12 mouse cellular contexts compared by ENCODE assay signal in genomic region chr4:55928670-55929069, GRCm38 (mm10).
DNase-seq lines count a peak whose midpoint lies in the region; ATAC-seq and TF ChIP-seq lines count a peak whose summit lies in the region.
"Had no signal": no experiment of that assay in that cellular context is flagged by ENCODE, and none has a peak within 500 bp of the region (broad histone marks: within the 10 kb centered on the region; RNA-seq: fewer than 3 reads in every experiment).

No protein-coding gene starts in this region.

- no peak for TF ChIP-seq CTCF in layer of hippocampus, adult 2 months (conservative IDR thresholded peaks at IDR 0.05)
- no peak for TF ChIP-seq CTCF in intestine, postnatal 0 days (IDR thresholded peaks at IDR 0.05; ENCODE audit: low read depth)
- TF ChIP-seq CTCF in lung, adult 2 months (IDR thresholded peaks at IDR 0.05; ENCODE audit: insufficient read depth, low read length), result no peak

- H3K36me3 ChIP-seq in forebrain, embryonic 16.5 days (ENCODE audit: control insufficient read depth, insufficient read depth), result no peaks in the 10 kb centered on the region
- no peaks in the 10 kb centered on the region for H3K36me3 ChIP-seq in limb, embryonic 13.5 days
- no peaks in the 10 kb centered on the region for H3K36me3 ChIP-seq in intestine, postnatal 0 days (ENCODE audit: control insufficient read depth, insufficient read depth)
- H3K36me3 ChIP-seq: liver, embryonic 15.5 days had no signal

- peak overlapping the region; percentile 46 for H3K4me2 ChIP-seq in forebrain, embryonic 16.5 days (ENCODE audit: low read length)
- no peak overlapping the region for H3K4me2 ChIP-seq in limb, embryonic 13.5 days (replicated peaks)
- no peak overlapping the region for H3K4me2 ChIP-seq in intestine, postnatal 0 days (replicated peaks; ENCODE audit: low read depth)
- H3K4me2 ChIP-seq: liver, embryonic 15.5 days had no signal

- H3K27me3 ChIP-seq in forebrain, embryonic 16.5 days (replicated peaks; ENCODE audit: control insufficient read depth, insufficient read depth, low read length), result no peaks in the 10 kb centered on the region
- H3K27me3 ChIP-seq in limb, embryonic 13.5 days, result no peaks in the 10 kb centered on the region
- H3K27me3 ChIP-seq in intestine, postnatal 0 days (replicated peaks; ENCODE audit: control insufficient read depth, insufficient read depth, low read length), result no peaks in the 10 kb centered on the region
- H3K27me3 ChIP-seq: CH12.LX; liver, embryonic 15.5 days had no signal

- DNase-seq in layer of hippocampus, adult 2 months (ENCODE audit: low spot score in 2 of 2), result no peak
- no peak for DNase-seq in layer of hippocampus, postnatal 36 days
- peak; percentile 6 to 11 for DNase-seq in right cerebral cortex, postnatal 36 days (ENCODE audit: low spot score in 2 of 2)
- no peak for DNase-seq in lung, adult 2 months
- DNase-seq: adrenal gland, postnatal 10 days; heart, postnatal 14 days had no signal

- H3K4me3 ChIP-seq in layer of hippocampus, adult 2 months, result peak overlapping the region; percentile 12
- peak overlapping the region; percentile 22 for H3K4me3 ChIP-seq in forebrain, embryonic 16.5 days (replicated peaks; ENCODE audit: low read length)
- no peak overlapping the region for H3K4me3 ChIP-seq in limb, embryonic 13.5 days
- H3K4me3 ChIP-seq in intestine, postnatal 0 days (ENCODE audit: low read depth, low read length), result no peak overlapping the region
- H3K4me3 ChIP-seq in lung, adult 2 months (replicated peaks; ENCODE audit: extremely low read depth, low read depth, low read length), result no peak overlapping the region
- H3K4me3 ChIP-seq: liver, embryonic 15.5 days had no signal

- no peaks in the 10 kb centered on the region for H3K9me3 ChIP-seq in forebrain, embryonic 16.5 days (ENCODE audit: control insufficient read depth, low read length)
- H3K9me3 ChIP-seq in limb, embryonic 13.5 days, result no peaks in the 10 kb centered on the region
- H3K9me3 ChIP-seq in intestine, postnatal 0 days (ENCODE audit: control insufficient read depth), result no peaks in the 10 kb centered on the region
- H3K9me3 ChIP-seq: liver, embryonic 15.5 days had no signal

- peak; percentile 41 for ATAC-seq in forebrain, embryonic 16.5 days
- ATAC-seq in limb, embryonic 13.5 days (ENCODE audit: low FRiP score, low read depth), result 0 out of 2 replicates have a peak, but pooled peaks have one; percentile 51
- ATAC-seq in CD4-positive, CD25-positive, alpha-beta regulatory T cell, adult 4 months, result no peak
- ATAC-seq in intestine, postnatal 0 days, result no peak

- peaks cover 13% of the 10 kb centered on the region for H3K4me1 ChIP-seq in forebrain, embryonic 16.5 days (replicated peaks; ENCODE audit: control insufficient read depth, insufficient read depth, low read length)
- H3K4me1 ChIP-seq in limb, embryonic 13.5 days, result peaks cover 15% of the 10 kb centered on the region
- H3K4me1 ChIP-seq in intestine, postnatal 0 days (replicated peaks; ENCODE audit: control insufficient read depth, insufficient read depth, low read length), result no peaks in the 10 kb centered on the region
- H3K4me1 ChIP-seq in lung, adult 2 months (ENCODE audit: control insufficient read depth, insufficient read depth, low read length), result no peaks in the 10 kb centered on the region
- H3K4me1 ChIP-seq: liver, embryonic 15.5 days had no signal

- WGBS in forebrain, embryonic 16.5 days, result 15% methylated on average over 11 of the region's 11 CpGs
- WGBS in limb, embryonic 13.5 days, result 65% methylated on average over 11 of the region's 11 CpGs
- WGBS in intestine, postnatal 0 days, result 81% methylated on average over 11 of the region's 11 CpGs
- WGBS in lung, adult 2 months, result 86% methylated on average over 11 of the region's 11 CpGs

- no peak for TF ChIP-seq POLR2A in lung, adult 2 months (IDR thresholded peaks at IDR 0.05; ENCODE audit: borderline replicate concordance, extremely low read depth, low read depth, low read length)

- H3K27ac ChIP-seq in layer of hippocampus, adult 2 months, result no peak overlapping the region
- H3K27ac ChIP-seq in forebrain, embryonic 16.5 days (ENCODE audit: low read length), result peak overlapping the region; percentile 51; the same call in 1 of the 2 replicates
- peak overlapping the region; percentile 49; the same call in 1 of the 2 replicates for H3K27ac ChIP-seq in limb, embryonic 13.5 days
- no peak overlapping the region for H3K27ac ChIP-seq in intestine, postnatal 0 days (ENCODE audit: low read depth, low read length)
- H3K27ac ChIP-seq: liver, embryonic 15.5 days had no signal

- peak overlapping the region; percentile 36; the same call in 1 of the 2 replicates for H3K9ac ChIP-seq in forebrain, embryonic 16.5 days (replicated peaks; ENCODE audit: low read depth, low read length)
- H3K9ac ChIP-seq in limb, embryonic 13.5 days, result no peak overlapping the region
- no peak overlapping the region for H3K9ac ChIP-seq in intestine, postnatal 0 days (ENCODE audit: low read depth, low read length)
- H3K9ac ChIP-seq: liver, embryonic 15.5 days had no signal

Comparison
In these comparisons a context has a peak if more than half of its experiments do, and no peak if none do; other contexts are left out.
1. DNase-seq: peak in right cerebral cortex, postnatal 36 days (2 of 2); none in layer of hippocampus, adult 2 months (0 of 2), layer of hippocampus, postnatal 36 days (0 of 2) and lung, adult 2 months (single experiment).
2. H3K27ac ChIP-seq: peak in forebrain, embryonic 16.5 days (single experiment) and limb, embryonic 13.5 days (single experiment); none in layer of hippocampus, adult 2 months (single experiment) and intestine, postnatal 0 days (single experiment).
3. H3K4me3 ChIP-seq: peak in layer of hippocampus, adult 2 months (single experiment) and forebrain, embryonic 16.5 days (single experiment); none in limb, embryonic 13.5 days (single experiment), intestine, postnatal 0 days (single experiment) and lung, adult 2 months (single experiment).
4. ATAC-seq: peak in forebrain, embryonic 16.5 days (single experiment) and limb, embryonic 13.5 days (single experiment); none in CD4-positive, CD25-positive, alpha-beta regulatory T cell, adult 4 months (single experiment) and intestine, postnatal 0 days (single experiment).